20 mouse cellular contexts compared by ENCODE assay signal in genomic region chr12:88957431-88957830, GRCm38 (mm10).
"Had no signal": no experiment of that assay in that cellular context is flagged by ENCODE, and none has a peak within 500 bp of the region (broad histone marks: within the 10 kb centered on the region; RNA-seq: fewer than 3 reads in every experiment).

No protein-coding gene starts in this region.

- DNase-seq: layer of hippocampus, adult 9-11 months; liver; lung, adult 18-20 months; lung, postnatal 14 days; lung, postnatal 4 days; midbrain, embryonic 14.5 days; right cerebral cortex, postnatal 25 days; spleen, adult 18-20 months; thymus, adult 18-20 months; thymus, postnatal 36 days had no signal

- H3K9me3 ChIP-seq: limb, embryonic 10.5 days; limb, embryonic 13.5 days; liver, embryonic 12.5 days; liver, embryonic 15.5 days; lung, embryonic 15.5 days had no signal

- H3K36me3 ChIP-seq: limb, embryonic 10.5 days; limb, embryonic 13.5 days; liver, embryonic 12.5 days; liver, embryonic 15.5 days; lung, embryonic 15.5 days had no signal

- H3K4me1 ChIP-seq: limb, embryonic 10.5 days; limb, embryonic 13.5 days; liver, embryonic 12.5 days; liver, embryonic 15.5 days; lung, embryonic 15.5 days had no signal

- ATAC-seq: hindbrain, postnatal 0 days; inflammation-experienced regulatory T-cells, adult 6 months; intestine, embryonic 16.5 days; liver, embryonic 12.5 days had no signal

- H3K4me3 ChIP-seq: layer of hippocampus, adult 2 months; limb, embryonic 10.5 days; limb, embryonic 13.5 days; liver, embryonic 12.5 days; liver, embryonic 15.5 days; lung, embryonic 15.5 days had no signal

- H3K9ac ChIP-seq: limb, embryonic 13.5 days; liver, embryonic 12.5 days; liver, embryonic 15.5 days; lung, embryonic 15.5 days had no signal

- H3K4me2 ChIP-seq: limb, embryonic 13.5 days; liver, embryonic 12.5 days; liver, embryonic 15.5 days; lung, embryonic 15.5 days; midbrain, embryonic 11.5 days had no signal

- H3K27me3 ChIP-seq: limb, embryonic 13.5 days; liver, embryonic 12.5 days; liver, embryonic 15.5 days; lung, embryonic 15.5 days had no signal

- H3K27ac ChIP-seq: hindbrain, postnatal 0 days; layer of hippocampus, adult 2 months; limb, embryonic 10.5 days; limb, embryonic 13.5 days; liver, embryonic 12.5 days; liver, embryonic 15.5 days; lung, embryonic 15.5 days had no signal
